Mouse (Mus musculus) urinary bladder, postnatal 10 days (tissue): Measurements from ENCODE around the gene Rpp25.

Experiments used
- DNase-seq: peaks from one replicate; pipeline ENCODE4 v3.0.0; 2022; ENCODE audit warnings: low spot score

The Rpp25 gene

DNA sequence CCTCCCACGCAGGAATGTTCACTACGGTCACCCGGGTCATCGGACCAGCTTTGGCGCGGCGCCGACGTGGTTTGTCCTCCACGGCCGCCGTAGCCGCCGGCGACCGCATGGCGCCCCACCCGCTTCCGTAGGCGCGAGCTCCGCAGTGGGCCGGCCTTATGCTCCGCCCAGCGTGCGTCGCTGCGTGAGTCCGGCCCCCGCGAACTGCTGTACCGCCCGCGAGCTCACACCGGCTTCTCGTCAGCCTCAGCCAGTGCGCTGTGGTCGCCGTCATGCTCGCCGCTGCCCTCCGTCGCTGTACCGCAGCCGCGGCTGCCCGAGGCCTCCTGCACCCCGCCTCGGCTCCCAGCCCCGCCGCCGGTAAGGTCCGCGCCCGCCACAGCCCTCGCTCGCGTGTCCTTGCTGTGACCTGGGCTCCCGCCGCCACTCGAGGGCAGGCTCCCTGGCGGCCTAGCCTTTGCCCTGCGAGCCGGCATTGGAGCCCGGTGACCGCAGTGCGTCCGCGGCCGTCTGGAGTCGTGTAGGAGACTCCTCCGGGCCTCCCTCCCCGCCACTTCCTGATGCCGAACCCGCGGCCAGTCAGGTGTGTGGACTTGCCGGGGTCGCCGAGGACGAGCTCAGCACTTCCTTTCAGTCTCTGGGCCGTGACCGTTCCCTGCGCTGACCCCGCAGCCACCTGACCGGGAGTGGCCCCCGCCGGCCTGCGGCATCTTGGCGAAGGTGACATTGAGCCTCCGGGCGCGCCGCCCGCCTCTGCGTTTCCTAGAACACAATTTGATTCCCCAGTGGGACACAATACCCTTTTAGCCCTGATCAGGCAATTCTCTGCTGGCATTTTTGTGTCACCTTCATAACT is 17.5 kb downstream of the Rpp25 start, which contains the start of gene Cox5a:
Gene Cox5a (plus strand): TSS at position 219 of the 856 bp plus-strand sequence.
- DNase-seq, result peak; percentile 80

DNA sequence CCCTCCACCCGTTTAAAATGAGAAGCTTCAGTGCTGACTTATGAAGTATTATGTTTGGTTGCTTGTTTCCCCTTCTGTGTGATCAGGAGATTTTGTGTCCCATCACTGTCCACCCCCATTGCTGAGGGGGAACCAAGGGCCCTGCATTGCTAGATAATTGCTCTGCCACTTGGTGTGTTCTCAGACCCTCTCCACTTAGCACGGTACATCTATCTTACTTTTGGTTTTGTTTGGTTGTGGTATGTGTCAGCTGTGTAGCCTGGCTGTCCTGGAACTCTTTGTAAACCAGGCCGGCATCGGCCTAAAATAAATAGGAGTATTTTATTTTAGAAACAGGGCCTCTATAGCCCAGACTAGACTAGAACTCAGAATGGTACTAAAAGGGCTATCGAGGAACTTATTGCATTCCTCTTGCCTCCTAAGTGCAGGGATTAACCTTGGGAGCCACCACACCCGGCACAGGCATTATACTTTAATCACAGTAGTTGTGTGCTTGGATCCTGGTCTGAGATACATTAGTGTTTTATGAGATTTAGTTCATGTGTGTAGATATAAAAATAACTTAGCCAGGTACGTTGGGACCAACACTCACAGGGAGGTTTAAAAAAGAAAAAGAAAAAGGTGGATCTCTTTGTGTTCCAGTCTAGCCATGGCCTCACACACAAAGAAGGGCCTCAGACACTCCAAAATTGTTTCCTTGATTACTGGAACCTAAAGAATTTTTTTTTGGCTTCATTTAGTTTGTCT is 18.5 kb downstream of the Rpp25 start:
- no peak for DNase-seq

DNA sequence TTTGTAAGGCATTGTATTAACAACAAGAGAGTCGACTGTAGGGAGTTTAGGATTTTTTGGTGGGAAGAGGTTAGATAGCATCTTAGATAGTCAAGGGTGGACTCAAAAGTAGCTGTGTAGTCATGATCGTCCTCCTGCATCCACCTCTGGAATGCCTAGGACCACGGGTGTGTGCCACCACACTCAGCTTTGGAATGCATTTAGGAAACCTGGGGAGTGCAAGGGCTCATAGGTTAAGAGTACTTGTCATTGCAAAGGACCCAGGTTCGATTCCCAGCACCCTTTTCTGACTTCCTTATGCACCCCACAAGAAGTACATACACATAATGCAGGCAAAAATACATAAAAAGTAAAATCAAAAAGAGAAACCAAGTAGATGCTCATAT is 19.0 kb downstream of the Rpp25 start:
- no peak for DNase-seq

DNA sequence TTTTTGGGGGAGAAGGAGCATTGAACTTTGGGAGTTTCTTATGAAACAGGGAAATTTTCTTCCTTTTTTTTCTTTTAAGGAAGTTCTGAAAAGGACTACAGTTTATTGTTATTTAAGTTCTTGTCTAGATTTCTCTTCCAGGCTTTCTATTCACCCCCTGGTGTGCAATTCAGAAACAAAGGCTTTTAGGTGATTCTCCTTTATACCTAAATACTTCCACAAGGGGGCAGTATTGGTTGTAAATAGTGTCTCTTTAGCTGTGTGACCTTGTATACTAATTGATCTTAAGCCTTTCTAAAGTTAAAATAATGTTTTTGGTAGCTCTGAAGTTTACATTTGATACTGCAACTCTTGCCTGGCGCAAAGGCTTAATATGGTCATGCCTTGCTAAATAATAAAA is 19.9 kb downstream of the Rpp25 start:
- DNase-seq, result no peak

DNA sequence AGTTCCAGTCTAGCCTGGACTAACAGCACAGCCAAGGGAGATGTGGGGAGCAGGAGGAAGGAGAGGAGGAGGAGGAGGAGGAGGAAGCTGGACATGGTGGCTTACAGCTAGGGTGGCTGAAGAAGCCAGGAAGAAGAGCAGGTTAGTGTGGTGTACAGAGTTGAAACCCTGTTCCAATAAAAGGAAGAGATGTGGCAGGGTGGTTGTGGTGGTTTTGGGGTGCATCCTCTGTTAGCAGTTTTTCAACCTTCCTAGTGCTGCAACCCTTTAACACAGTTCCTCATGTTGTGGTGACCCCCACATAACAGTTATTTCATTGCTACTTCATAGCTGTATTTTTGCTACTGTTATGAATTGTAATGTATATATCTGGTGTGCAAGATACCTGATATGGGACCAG is 20.6 kb downstream of the Rpp25 start:
- no peak for DNase-seq

DNA sequence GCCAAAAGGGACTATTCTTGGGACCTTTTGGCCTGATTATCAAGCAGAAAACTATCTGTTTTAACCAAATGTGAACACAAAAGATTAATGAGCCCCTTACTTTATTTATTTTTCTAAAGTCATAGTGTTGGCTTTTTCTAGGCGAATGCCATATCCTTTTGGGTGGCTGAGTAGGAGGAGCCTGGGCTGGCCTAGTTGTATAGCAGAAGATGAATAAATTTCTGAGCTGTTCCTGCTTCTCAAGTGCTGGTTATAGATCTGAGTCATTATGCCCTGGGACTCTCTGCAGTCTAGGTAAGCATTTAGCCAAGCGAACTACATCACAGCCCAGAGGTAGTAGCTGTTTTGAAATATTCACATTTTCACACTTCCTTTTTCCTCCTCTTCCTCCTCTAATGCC is 21.7 kb downstream of the Rpp25 start:
- no peak for DNase-seq

DNA sequence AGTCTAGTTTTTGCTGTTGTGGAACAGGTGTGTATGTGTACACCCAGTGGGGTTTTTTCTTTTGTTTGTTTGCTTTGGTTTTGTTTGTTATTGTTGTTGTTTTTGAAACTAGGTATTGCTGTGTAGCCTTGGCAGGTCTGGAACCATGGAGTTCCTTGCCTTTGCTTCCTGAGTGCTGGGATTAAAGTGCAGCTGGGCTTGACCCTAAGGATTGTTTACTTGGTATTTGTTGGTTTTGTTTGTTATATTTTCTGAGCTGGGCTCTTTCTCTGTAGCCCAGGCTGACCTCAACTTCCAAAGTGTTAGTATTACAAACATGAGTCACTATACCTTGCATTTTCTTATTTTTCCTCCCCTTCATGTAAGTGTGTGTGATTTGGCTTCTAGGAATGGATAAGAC is 22.6 kb downstream of the Rpp25 start:
- DNase-seq, result no peak

DNA sequence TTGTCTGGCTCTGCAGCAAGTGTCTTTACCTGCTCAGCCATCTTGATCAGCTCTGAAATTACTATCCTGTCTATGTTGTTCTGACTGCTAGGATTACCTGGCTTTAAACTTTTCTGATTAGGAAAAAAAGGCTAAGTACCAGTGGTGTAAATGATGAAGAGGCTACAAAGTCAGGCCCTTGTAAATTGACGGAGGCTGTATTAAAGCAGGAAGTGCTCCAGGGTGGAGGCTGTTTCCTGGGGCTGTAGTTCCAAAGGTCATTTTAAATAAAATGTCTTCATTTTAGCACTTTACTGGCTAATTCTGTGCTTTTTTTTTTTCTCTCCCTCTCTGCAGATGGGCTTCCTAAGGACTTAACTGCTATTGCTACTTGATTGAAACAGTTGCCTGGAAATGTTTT is 28.1 kb downstream of the Rpp25 start:
- DNase-seq, result no peak

DNA sequence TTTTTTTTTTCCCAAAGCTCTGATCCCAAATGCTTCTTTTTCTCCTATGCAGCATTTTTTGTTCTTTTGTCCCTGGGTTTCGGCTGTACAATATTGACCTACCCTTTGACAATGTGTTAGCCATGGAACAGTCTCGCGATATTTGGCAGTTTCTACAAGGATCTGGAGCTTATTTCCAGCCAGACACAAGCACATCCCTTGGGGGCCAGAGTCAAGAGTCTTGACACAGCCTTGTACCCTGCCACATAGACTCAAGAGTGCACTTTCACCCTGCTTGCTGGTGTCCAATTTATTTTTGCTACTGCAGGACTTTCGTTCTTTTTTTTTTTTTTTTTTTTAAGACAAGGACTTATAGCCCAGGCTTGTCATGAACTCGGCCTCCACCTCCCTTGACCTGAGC is 32.5 kb downstream of the Rpp25 start:
- DNase-seq, result no peak

DNA sequence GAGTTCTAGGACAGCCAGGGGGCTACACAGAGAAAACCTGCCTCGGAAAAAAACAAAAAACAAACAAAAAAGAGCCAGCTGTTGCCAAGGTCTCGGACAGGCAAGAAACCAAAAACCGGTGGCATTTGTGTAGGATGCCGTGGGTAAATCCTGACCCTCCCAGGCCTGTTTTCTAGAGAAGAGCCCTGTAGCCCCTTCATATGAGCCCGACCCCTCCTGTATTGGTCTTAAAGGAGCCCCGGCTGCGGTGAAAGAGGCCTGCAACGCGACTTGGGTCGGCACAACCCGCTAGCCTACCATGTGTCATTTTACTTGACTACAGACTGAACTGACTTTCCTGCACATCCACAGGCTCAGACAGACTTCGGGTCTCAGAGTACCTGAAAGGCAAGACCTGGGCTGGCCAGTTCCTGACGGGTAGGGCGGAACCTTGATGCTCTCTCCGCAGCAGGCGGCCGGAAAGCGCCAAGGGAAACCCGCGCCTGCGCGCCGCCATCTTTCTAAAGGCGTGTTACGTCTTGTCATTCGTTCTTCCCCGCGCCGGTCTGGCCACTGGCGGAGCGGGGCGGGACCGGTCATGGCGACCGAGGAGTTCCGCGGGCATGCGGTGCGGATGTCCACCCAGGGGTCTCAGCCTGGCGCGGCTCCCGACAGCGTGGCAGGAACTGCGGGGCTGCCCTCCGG is 33.4 kb downstream of the Rpp25 start, which contains the start of gene Fam219b:
Gene Fam219b (plus strand): TSS at position 485 of the 684 bp plus-strand sequence.
- peak; percentile 59 for DNase-seq

DNA sequence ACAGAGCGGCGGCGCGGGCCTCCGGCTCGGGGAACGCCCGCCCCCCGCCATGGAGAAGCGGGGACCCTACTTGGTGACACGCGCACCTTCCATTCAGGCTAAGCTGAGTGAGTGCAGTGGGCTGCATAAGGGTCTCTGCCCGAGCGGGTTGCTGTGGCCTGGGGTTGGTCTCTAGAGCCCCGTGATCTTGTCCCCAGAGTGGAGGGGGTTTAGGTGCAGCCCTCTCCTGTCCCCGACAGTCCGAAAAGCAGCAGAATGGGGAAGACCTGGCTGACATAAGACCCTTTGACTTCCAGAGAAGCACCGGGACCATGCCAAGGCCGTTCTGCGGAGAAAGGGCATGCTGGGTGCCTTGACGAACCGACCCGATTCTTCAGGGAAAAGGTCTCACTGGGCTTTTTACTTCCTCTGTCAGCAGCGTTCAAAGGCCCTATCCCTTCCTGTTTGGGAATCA is 33.9 kb downstream of the Rpp25 start:
- DNase-seq, result no peak

DNA sequence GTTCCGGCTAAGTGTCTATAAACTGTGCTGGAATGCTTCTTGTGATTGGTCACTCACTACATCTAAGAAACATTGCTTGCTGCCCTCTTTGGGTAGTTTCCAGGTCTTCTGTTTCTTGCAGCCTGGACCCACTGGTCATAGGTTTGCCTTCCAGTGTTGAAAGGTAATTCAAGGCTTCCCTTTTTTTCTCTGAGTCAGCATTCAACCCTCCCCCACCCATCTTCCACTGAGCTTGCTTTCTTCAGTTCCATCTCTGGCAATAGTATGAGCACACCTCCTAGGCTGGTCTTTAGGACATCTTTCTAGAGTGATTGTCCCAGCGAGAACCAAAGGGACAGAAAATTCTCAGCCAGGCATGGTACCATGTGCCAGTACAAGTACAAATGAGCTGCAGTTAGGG is 35.7 kb downstream of the Rpp25 start:
- DNase-seq, result no peak

DNA sequence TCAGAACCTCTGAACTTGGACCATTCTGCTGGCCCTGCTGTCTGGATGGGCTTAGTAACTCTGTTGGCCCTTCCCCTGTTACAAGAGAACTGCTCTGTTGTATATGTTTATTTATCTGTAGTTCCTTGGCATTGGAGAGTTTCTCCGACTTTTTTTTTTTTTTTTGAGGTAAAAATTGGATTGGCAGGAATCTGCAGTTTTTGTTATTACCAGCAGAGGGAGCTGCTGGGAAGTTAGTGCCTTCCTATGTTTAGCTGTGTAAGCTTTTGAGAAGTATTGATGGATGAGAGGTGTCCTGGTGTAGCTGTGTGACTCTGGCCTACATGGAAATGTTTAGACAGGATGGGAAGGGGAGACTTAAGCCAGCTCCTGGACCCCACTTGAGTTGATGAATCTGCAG is 37.5 kb downstream of the Rpp25 start:
- DNase-seq, result no peak

DNA sequence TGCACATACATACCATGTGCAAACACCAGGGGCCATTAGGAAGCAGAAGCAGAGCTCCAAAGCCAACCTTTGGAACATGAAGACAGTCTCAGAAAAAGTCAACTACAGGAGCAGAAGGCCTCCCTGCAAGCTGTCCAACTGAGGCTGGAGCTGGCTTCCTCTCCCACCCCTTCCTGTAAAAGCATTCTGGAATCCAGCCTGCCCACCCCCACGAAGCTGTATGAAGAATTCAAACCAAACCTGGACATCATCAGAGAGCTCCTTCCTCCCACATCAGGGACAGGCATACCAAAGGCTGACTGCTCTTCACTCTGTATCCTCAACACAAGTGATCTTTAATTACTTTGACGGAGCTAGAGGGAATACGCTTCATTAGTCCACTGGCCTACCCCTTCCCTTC is 40.1 kb downstream of the Rpp25 start:
- DNase-seq, result no peak

DNA sequence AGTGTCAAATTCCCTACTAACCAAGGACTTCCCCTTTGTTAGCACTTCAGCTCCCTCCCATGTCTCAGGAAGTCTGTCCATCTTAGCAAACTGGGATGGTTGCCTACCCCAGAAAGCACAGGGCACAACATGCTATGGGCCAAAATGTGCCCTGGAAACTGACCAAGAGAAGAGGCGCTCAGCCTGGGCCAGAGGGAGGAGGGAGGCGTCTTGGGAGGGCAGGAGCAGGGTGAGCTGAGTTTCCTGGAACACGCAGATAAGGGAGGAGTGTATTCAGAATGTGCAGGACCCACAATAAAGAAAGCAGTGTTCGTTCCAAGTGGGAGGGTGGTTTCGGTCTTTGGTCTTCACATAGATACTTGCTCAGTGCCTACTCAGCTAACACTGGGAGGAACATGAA is 43.5 kb downstream of the Rpp25 start:
- DNase-seq, result no peak

DNA sequence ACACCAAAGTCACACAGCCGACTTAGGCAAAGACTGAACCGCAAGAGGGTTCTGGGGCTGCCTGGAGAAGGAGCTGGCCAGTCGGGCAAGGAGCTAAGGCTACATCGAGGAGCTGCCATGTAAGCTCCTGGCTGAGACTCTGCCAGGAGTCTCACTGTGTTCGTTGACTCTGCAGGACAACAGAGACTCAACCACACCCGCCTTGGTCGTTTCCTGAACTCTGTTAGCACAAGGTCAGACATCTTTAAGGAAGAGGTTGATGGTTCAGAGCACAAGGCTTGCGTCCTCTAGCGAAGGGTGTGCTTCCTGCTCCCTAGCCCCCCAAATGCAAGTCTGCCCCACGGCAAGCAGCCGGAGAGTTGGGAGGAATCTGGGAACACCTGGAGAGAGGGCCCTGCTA is 44.0 kb downstream of the Rpp25 start:
- DNase-seq, result no peak

DNA sequence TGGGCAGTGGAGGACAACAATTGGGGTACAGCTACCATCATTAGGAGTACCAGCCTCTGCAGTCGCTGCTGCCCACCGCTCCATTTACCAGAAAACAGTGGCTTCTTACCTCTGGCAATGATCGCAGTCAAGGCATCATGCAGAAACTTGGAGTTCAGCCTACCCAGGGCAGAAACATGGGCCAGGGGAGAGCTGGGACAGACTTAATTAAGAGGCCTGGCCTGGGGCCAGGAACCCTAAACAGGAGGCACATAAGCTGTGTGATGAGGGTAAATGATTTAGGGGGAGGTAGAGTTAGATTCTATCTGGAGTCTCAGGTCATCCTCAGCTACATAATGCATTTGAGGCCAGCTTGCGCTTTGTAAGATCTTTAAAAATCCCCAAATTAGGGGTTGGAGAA is 45.4 kb downstream of the Rpp25 start:
- no peak for DNase-seq

DNA sequence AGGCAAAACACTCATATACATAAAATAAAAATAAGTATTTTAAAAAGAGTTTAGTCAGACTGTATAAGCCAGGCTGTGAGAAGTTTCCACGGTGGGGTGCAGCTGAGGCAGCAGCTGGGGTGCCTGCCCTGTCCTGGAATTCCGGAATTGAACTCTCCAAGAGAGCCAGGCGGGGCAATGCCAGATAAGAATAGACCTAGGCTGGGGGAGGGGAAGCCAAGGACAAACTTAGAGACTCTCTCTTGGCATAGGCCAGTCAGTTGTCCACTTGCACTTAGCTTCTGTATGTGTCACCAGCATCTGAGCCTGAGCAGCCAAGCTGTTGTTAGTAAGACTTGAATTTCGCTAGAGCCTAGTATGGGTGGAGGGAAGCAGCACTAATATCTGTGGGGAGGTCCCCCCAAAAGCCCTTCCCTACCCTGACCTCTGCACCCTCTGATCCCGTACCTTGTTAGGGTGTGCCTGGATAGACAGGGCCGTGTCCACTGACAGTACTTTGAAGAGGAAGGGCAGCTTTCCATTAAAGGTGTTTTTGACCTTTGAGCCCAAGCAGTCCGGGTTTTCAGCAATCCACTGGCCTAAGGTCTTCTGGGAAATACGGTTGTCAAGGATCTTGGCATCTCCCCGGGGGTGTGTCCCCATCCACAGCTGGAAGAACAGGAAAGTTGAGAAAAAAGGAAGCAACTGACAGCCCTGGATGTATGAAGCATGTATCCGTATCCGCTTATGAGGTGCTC is 46.5 kb downstream of the Rpp25 start:
- DNase-seq, result no peak

DNA sequence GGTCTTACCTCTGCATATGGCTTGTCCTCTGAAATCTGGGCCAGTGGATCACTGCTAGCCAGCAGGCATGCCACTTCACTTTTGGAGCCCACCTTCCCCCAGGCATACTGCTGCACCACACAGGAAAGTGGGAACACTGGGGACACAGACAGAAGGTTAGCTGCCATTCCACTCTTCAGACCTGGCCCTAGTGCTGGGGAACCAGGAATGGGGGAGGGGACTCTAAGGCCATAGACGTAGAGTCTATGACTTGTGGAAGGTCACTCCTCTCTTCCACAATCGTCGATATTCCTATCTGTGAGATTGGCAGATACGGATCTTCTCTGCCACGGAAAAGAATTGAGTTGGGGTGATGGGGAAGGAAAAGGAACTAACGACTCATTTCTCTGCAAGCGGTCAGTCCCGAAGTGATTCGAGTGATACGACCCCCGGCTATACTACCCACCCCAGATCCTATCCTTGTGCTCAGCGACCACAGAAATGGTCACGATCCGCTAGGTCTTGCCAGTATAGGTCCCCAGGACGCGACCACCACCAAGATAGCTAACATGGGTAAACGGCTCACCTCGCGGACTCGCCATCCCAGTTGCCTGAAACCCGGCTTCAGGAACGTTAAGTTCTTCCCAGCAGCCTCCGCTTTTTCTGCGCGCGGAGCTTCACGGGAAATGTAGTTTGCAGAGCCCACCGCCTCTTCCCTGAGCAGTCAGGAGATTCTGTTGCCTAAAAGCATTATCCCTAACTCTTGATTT is 48.5 kb downstream of the Rpp25 start, which contains the start of gene Mpi:
Gene Mpi (minus strand): TSS at position 625 of the 749 bp plus-strand sequence.
- no peak for DNase-seq

DNA sequence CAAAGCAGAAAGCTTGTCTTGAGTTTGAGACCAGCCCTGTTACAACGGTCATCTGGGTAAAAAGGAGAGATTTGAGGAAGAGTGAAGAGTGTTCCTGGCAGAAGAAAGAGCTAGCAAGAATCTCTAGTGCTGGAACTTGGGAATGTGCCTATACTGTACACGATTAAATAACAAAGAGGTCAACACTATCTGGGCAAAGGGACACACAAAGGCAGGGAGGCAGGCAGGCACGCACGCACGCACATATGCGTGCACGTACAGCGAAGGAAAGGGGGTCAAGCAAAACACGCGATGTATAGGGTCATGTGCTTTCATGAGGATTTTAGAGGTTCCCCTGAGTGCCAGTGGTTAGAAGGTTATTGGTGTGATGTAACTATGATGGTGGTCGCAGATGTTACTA is 49.3 kb downstream of the Rpp25 start:
- DNase-seq, result no peak

DNA sequence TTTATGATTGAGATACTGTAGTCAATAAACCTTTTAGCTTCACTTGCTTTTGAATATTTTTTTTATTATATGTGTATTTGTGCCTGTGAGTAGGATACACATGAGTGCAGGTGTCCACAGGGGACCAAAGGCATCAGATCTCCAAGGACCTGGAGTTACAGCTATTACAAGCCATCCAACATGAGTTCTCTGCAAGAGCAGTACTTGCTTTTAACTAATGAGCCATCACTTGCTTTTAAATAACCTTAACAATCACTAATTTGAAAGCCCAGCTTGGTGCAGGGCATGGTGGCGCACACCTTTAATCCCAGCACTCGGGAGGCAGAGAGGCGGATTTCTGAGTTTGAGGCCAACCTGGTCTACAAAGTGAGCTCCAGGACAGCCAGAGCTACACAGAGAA is 50.9 kb downstream of the Rpp25 start:
- DNase-seq, result no peak
